Mouse (Mus musculus) MEL (cell line): ENCODE data around the gene Fgfrl1. TPM values are rescaled to one million over a fixed set of nuclear protein-coding genes. Genes with fewer than 3 reads are reported as not detected.

Experiments
- DNase-seq: peaks from one replicate; pipeline ENCODE4 v3.0.0; 2011; ENCODE audit warnings: low read depth, low spot score
- H3K27ac ChIP-seq: 2 replicates; pipeline ENCODE4 v1.5.1; 2012; ENCODE audit warnings: low read depth, mild to moderate bottlenecking, control low read depth, low read length, moderate library complexity; ENCODE audit not compliant: control insufficient read depth
- H3K27me3 ChIP-seq, 2 experiments: fragments of 150-350 bp in 1 of 2; sonication (generic) in 1 of 2; 2 replicates each; pipeline ENCODE4 v1.6.1; 2012; ENCODE audit warnings: low read length in 2 of 2, mild to moderate bottlenecking in 2 of 2, improper control_type of control experiment in 1 of 2, moderate library complexity in 1 of 2; ENCODE audit not compliant: insufficient read depth in 2 of 2, control insufficient read depth in 1 of 2
- H3K36me3 ChIP-seq, 2 experiments: 2 replicates each; pipeline ENCODE4 v1.6.1; 2012 to 2014; ENCODE audit warnings: low read length in 2 of 2, improper control_type of control experiment in 1 of 2, inconsistent platforms in 1 of 2, mild to moderate bottlenecking in 1 of 2; ENCODE audit not compliant: insufficient read depth in 2 of 2, control insufficient read depth in 1 of 2
- H3K4me1 ChIP-seq, 2 experiments: fragments of 150-350 bp in 1 of 2; sonication (generic) in 1 of 2; 2 replicates each; pipeline ENCODE4 v1.6.1; 2012; ENCODE audit warnings: low read length in 2 of 2, improper control_type of control experiment in 1 of 2, mild to moderate bottlenecking in 1 of 2; ENCODE audit not compliant: insufficient read depth in 2 of 2, control insufficient read depth in 1 of 2
- H3K4me3 ChIP-seq, 2 experiments: fragments of 150-350 bp in 1 of 2; sonication (generic) in 1 of 2; 2 replicates each; pipeline ENCODE4 v1.5.1; 2012; ENCODE audit warnings: low read depth in 2 of 2, low read length in 2 of 2, mild to moderate bottlenecking in 2 of 2, moderate library complexity in 2 of 2, control low read depth in 1 of 2, improper control_type of control experiment in 1 of 2; ENCODE audit not compliant: control insufficient read depth in 1 of 2, insufficient read depth in 1 of 2
- H3K79me2 ChIP-seq: 2 replicates; pipeline ENCODE4 v1.6.1; 2012; ENCODE audit warnings: mild to moderate bottlenecking, low read length, moderate library complexity; ENCODE audit not compliant: control insufficient read depth, poor library complexity, insufficient read depth
- H3K9ac ChIP-seq: 2 replicates; pipeline ENCODE4 v1.6.1; 2012; ENCODE audit warnings: low read depth, mild to moderate bottlenecking, control low read depth, low read length, moderate library complexity; ENCODE audit not compliant: control insufficient read depth, poor library complexity, severe bottlenecking
- H3K9me3 ChIP-seq: fragments of 150-350 bp; sonication (generic); replicated peaks from 2 replicates; pipeline ENCODE4 v1.6.1; 2012; ENCODE audit warnings: mild to moderate bottlenecking, low read length, improper control_type of control experiment, moderate library complexity; ENCODE audit not compliant: insufficient read depth
- BHLHE40 ChIP-seq: IDR thresholded peaks from 2 replicates; pipeline ENCODE4 v1.6.1; 2012; ENCODE audit warnings: low read depth, mild to moderate bottlenecking, inconsistent platforms, low read length, improper control_type of control experiment, borderline replicate concordance
- CHD1 ChIP-seq: IDR thresholded peaks from 2 replicates; pipeline ENCODE4 v1.6.1; 2012; ENCODE audit warnings: low read depth, mild to moderate bottlenecking, inconsistent platforms, low read length, improper control_type of control experiment
- CTCF ChIP-seq, 3 experiments: IDR thresholded peaks in 2 of 3; conservative IDR thresholded peaks in 1 of 3; 2 replicates each; pipeline ENCODE4 v1.5.1; 2011 to 2012; ENCODE audit warnings: low read length in 3 of 3, low read depth in 2 of 3, mild to moderate bottlenecking in 2 of 3, improper control_type of control experiment in 1 of 3, inconsistent platforms in 1 of 3, mixed read lengths in 1 of 3, moderate library complexity in 1 of 3; ENCODE audit not compliant: control insufficient read depth in 1 of 3, insufficient read depth in 1 of 3, poor library complexity in 1 of 3, severe bottlenecking in 1 of 3
- ELF1 ChIP-seq: IDR thresholded peaks from 2 replicates; pipeline ENCODE4 v1.6.1; 2014; ENCODE audit warnings: low read depth, mild to moderate bottlenecking, inconsistent platforms, low read length, improper control_type of control experiment, moderate library complexity
- ETS1 ChIP-seq: IDR thresholded peaks from 2 replicates; pipeline ENCODE4 v1.6.1; 2012; ENCODE audit warnings: low read depth, mild to moderate bottlenecking, inconsistent platforms, low read length, improper control_type of control experiment, moderate library complexity
- GATA1 ChIP-seq: IDR thresholded peaks from 2 replicates; pipeline ENCODE4 v1.6.1; 2011; ENCODE audit warnings: low read depth, low read length, improper control_type of control experiment
- HCFC1 ChIP-seq: IDR thresholded peaks from 2 replicates; pipeline ENCODE4 v1.6.1; 2012; ENCODE audit warnings: low read depth, mild to moderate bottlenecking, inconsistent platforms, low read length, improper control_type of control experiment, moderate library complexity
- JUND ChIP-seq: IDR thresholded peaks from 2 replicates; pipeline ENCODE4 v1.6.1; 2011; ENCODE audit warnings: low read depth, mild to moderate bottlenecking, improper control_type of control experiment, low read length
- KAT2A ChIP-seq: conservative IDR thresholded peaks from 2 replicates; pipeline ENCODE4 v1.6.1; 2012; ENCODE audit warnings: low read depth, low read length, improper control_type of control experiment, inconsistent platforms
- MAZ ChIP-seq: IDR thresholded peaks from 2 replicates; pipeline ENCODE4 v1.6.1; 2012; ENCODE audit warnings: low read depth, mild to moderate bottlenecking, inconsistent platforms, low read length, improper control_type of control experiment
- MXI1 ChIP-seq: IDR thresholded peaks from 2 replicates; pipeline ENCODE4 v1.6.1; 2011; ENCODE audit warnings: mild to moderate bottlenecking, low read depth, low read length, improper control_type of control experiment
- MYB ChIP-seq: IDR thresholded peaks from 2 replicates; pipeline ENCODE4 v1.6.1; 2011; ENCODE audit warnings: mild to moderate bottlenecking, low read depth, low read length, improper control_type of control experiment
- MYC ChIP-seq: IDR thresholded peaks from 2 replicates; pipeline ENCODE4 v1.6.1; 2011; ENCODE audit warnings: low read depth, mild to moderate bottlenecking, low read length, improper control_type of control experiment, moderate library complexity
- NELFE ChIP-seq: IDR thresholded peaks from 2 replicates; pipeline ENCODE4 v1.6.1; 2011; ENCODE audit warnings: low read depth, low read length, improper control_type of control experiment
- RAD21 ChIP-seq: IDR thresholded peaks from 2 replicates; pipeline ENCODE4 v1.6.1; 2011; ENCODE audit warnings: mild to moderate bottlenecking, low read depth, low read length, improper control_type of control experiment
- RCOR1 ChIP-seq: IDR thresholded peaks from 2 replicates; pipeline ENCODE4 v1.6.1; 2012; ENCODE audit warnings: low read depth, mild to moderate bottlenecking, inconsistent platforms, low read length, improper control_type of control experiment
- TAL1 ChIP-seq: IDR thresholded peaks from 2 replicates; pipeline ENCODE4 v1.6.1; 2012; ENCODE audit warnings: mild to moderate bottlenecking, inconsistent platforms, low read length, moderate library complexity, mixed read lengths
- TBP ChIP-seq: IDR thresholded peaks from 2 replicates; pipeline ENCODE4 v1.8.0; 2011; ENCODE audit warnings: low read depth, low read length, improper control_type of control experiment
- TCF12 ChIP-seq: IDR thresholded peaks from 2 replicates; pipeline ENCODE4 v1.6.1; 2014; ENCODE audit warnings: low read depth, mild to moderate bottlenecking, inconsistent platforms, low read length, improper control_type of control experiment, moderate library complexity
- USF1 ChIP-seq: IDR thresholded peaks from 2 replicates; pipeline ENCODE4 v1.6.1; 2014; ENCODE audit warnings: low read depth, mild to moderate bottlenecking, inconsistent platforms, low read length, improper control_type of control experiment, moderate library complexity
- USF2 ChIP-seq, 2 experiments: IDR thresholded peaks; 2 replicates each; pipeline ENCODE4 v1.6.1; 2011 to 2012; ENCODE audit warnings: improper control_type of control experiment in 2 of 2, low read length in 2 of 2, borderline replicate concordance in 1 of 2, inconsistent platforms in 1 of 2, low read depth in 1 of 2, mild to moderate bottlenecking in 1 of 2; ENCODE audit not compliant: insufficient read depth in 1 of 2
- ZC3H11A ChIP-seq: IDR thresholded peaks from 2 replicates; pipeline ENCODE4 v1.6.1; 2012; ENCODE audit warnings: low read depth, mild to moderate bottlenecking, inconsistent platforms, low read length, improper control_type of control experiment
- ZKSCAN1 ChIP-seq: IDR thresholded peaks from 2 replicates; pipeline ENCODE4 v1.6.1; 2012; ENCODE audit warnings: low read depth, mild to moderate bottlenecking, inconsistent platforms, low read length, improper control_type of control experiment, moderate library complexity
- ZMIZ1 ChIP-seq: IDR thresholded peaks from 2 replicates; pipeline ENCODE4 v1.6.1; 2012; ENCODE audit warnings: low read depth, mild to moderate bottlenecking, inconsistent platforms, low read length, improper control_type of control experiment, moderate library complexity
- ZNF384 ChIP-seq: IDR thresholded peaks from 2 replicates; pipeline ENCODE4 v1.6.1; 2012; ENCODE audit warnings: low read depth, mild to moderate bottlenecking, inconsistent platforms, low read length, improper control_type of control experiment
- polyA plus RNA-seq, 2 experiments: library from polyadenylated mRNA; stranded (reverse) in 1 of 2; unstranded in 1 of 2; fragments of >175 nt in 1 of 2; fragments of >200 nt in 1 of 2; gene quantifications; 2 replicates each; pipeline versions ENCODE4 v1.2.1 to v1.2.4; 2012; ENCODE audit warnings: low replicate concordance in 2 of 2, low read depth in 1 of 2; ENCODE audit not compliant: insufficient read length in 2 of 2, insufficient read depth in 1 of 2, missing spikeins in 1 of 2
- total RNA-seq: library from RNA; depleted of rRNA; stranded (reverse); fragments of 300-350 nt; gene quantifications from 2 replicates; pipeline ENCODE4 v1.2.3, GENCODE M21; 2012

Fgfrl1 gene
- total and polyA plus RNA-seq, 3 experiments, result 16.0 to 27.3 TPM; not detected in 1

DNA sequence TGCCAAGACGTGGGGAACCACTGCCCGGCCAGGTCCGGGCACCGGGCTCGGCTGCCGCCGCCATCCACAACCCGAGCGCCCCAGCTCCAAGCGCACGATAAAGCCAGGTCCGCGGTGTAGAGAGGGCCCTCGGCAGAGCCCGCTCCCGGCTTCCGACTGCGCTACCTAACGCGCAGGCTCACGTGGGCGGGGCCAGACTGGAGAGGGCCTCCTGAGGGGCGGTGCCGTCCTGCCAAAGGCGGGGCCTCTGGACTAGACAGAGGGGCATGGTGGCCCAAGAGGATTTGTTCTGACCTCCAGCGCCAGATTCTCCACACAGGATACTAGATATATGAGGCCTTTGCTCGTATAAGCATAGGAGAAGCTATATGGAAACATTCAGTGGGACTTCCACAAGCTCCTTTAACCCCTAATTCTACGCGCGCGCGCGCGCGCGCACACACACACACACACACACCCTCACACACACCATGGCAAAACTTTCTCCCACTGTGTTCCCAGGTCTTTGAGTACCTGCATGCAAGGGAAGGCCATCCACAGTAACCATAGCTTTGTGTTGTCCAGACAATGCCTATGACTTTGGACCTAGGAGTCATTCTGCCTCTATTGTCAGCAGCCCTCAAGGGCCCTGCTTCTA lies 31.4 kb upstream of the Fgfrl1 start (continued):
- TF ChIP-seq ZMIZ1 (peak; percentile 71), MYC (no peak), USF1 (peak; percentile 76), CHD1 (no peak), CTCF (IDR thresholded peaks at IDR 0.05 in 2 of 3, conservative IDR thresholded peaks at IDR 0.05 in 1 of 3; ENCODE audit: control insufficient read depth in 1 of 3, insufficient read depth in 1 of 3, low read depth in 2 of 3, low read length in 3 of 3, poor library complexity in 1 of 3, severe bottlenecking in 1 of 3) (no peak), KAT2A (no peak), ELF1 (peak; percentile 57), ZKSCAN1 (0 out of 2 replicates have a peak, but pooled peaks have one; percentile 28), MAZ (no peak), RAD21 (no peak), ZNF384 (no peak), ZC3H11A (no peak), BHLHE40 (no peak)

DNA sequence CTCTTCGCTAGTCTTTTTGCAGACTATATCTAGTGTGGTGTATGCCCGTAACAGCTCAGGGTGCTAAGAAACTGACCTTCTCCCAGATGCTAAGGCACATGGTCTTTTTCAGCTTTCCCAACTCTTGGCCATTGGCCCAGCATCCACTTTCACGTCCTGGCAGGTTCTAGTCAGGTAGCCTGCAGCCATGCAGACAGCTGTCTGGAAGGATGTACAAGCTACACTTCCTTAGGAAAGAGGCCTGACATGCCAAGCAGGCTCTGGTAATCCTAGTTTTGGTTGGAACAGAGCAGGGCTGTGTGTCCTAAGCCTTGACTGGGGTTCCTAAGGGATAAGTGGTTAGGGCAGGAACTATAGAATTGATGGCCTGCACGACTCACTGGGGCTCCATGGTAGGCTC lies 29.4 kb upstream of the Fgfrl1 start:
- H3K4me1 ChIP-seq, result peaks cover 13 to 24% of the 10 kb centered on the region in 2 experiments
- H3K27me3 ChIP-seq, result no peaks in the 10 kb centered on the region
- no peak overlapping the region for H3K9ac ChIP-seq
- no peaks in the 10 kb centered on the region for H3K9me3 ChIP-seq
- H3K36me3 ChIP-seq, result peaks cover 0 to 10% of the 10 kb centered on the region in 2 experiments; a peak in 2 of 4 replicates
- peaks cover 13% of the 10 kb centered on the region for H3K79me2 ChIP-seq
- DNase-seq, result no peak
- H3K27ac ChIP-seq, result no peak overlapping the region
- no peak overlapping the region for H3K4me3 ChIP-seq
- TF ChIP-seq JUND (no peak), ZC3H11A (no peak), TCF12 (no peak), KAT2A (no peak), ZMIZ1 (no peak), TBP (no peak), ETS1 (no peak), BHLHE40 (no peak), TAL1 (no peak), HCFC1 (no peak), GATA1 (no peak), USF2 (IDR thresholded peaks at IDR 0.05; ENCODE audit: borderline replicate concordance in 1 of 2, insufficient read depth in 1 of 2, low read depth in 1 of 2, low read length in 2 of 2) (no peak), CTCF (IDR thresholded peaks at IDR 0.05 in 2 of 3, conservative IDR thresholded peaks at IDR 0.05 in 1 of 3; ENCODE audit: control insufficient read depth in 1 of 3, insufficient read depth in 1 of 3, low read depth in 2 of 3, low read length in 3 of 3, poor library complexity in 1 of 3, severe bottlenecking in 1 of 3) (no peak), MXI1 (no peak), MYC (no peak), NELFE (no peak), MYB (no peak), RCOR1 (no peak), ELF1 (no peak)
